Mouse (Mus musculus) forebrain, embryonic 13.5 days (tissue): ENCODE measurements around the gene Camkk1. TPM values are rescaled to one million over a fixed set of nuclear protein-coding genes. Genes with fewer than 3 reads are reported as not detected.

Experiments
- ATAC-seq: fragments of 200-750 bp; cut with Nextera tagmentation; 2 replicates; pipeline ENCODE4 v1.8.0; 2017
- H3K27ac ChIP-seq: fragments of 300-500 bp; sonication (generic); 2 replicates; pipeline ENCODE4 v1.5.1; 2015; ENCODE audit warnings: inconsistent platforms, mild to moderate bottlenecking, moderate library complexity
- H3K27me3 ChIP-seq: fragments of 300-500 bp; sonication (generic); 2 replicates; pipeline ENCODE4 v1.6.1; 2015; ENCODE audit warnings: mild to moderate bottlenecking, inconsistent platforms
- H3K36me3 ChIP-seq: fragments of 300-500 bp; sonication (generic); 2 replicates; pipeline ENCODE4 v1.6.1; 2015; ENCODE audit warnings: mild to moderate bottlenecking, inconsistent platforms; ENCODE audit not compliant: poor library complexity, severe bottlenecking
- H3K4me1 ChIP-seq: fragments of 300-500 bp; sonication (generic); 2 replicates; pipeline ENCODE4 v1.6.1; 2015; ENCODE audit warnings: inconsistent platforms
- H3K4me2 ChIP-seq: fragments of 300-500 bp; sonication (generic); 2 replicates; pipeline ENCODE4 v1.6.1; 2015; ENCODE audit warnings: inconsistent platforms, mild to moderate bottlenecking, moderate library complexity
- H3K4me3 ChIP-seq: fragments of 300-500 bp; sonication (generic); 2 replicates; pipeline ENCODE4 v1.5.1; 2015; ENCODE audit warnings: mild to moderate bottlenecking, inconsistent platforms
- H3K9ac ChIP-seq: fragments of 300-500 bp; sonication (generic); 2 replicates; pipeline ENCODE4 v1.6.1; 2015; ENCODE audit warnings: mild to moderate bottlenecking, inconsistent platforms
- H3K9me3 ChIP-seq: fragments of 300-500 bp; sonication (generic); replicated peaks from 2 replicates; pipeline ENCODE4 v1.6.1; 2016; ENCODE audit warnings: inconsistent platforms
- WGBS: fragments of 180-500 bp; shearing (Covaris S2); methylation state at CpG from one replicate; pipeline ENCODE4 v1.1.7; 2015; 5-methylcytosine and 5-hydroxymethylcytosine counted together
- polyA plus RNA-seq: library from polyadenylated mRNA; unstranded; fragments of >200 nt; fragmentation: Nextera tagmentation; extraction: Ambion mirVana; gene quantifications from 2 replicates; pipeline ENCODE4 v1.2.1, GENCODE M21; 2015

The Camkk1 gene
- polyA plus RNA-seq, 1 experiment from 2014 or later: 10.3 TPM

GRCm38 (mm10) chr11:72997529-72998326 is 21.1 kb upstream of the Camkk1 start:
- no peaks in the 10 kb centered on the region; the same call in 1 of the 2 replicates for H3K27me3 ChIP-seq
- no peak overlapping the region for H3K9ac ChIP-seq
- WGBS: 84% methylated on average over 13 of the region's 13 CpGs
- H3K9me3 ChIP-seq: no peaks in the 10 kb centered on the region
- no peak overlapping the region for H3K4me2 ChIP-seq
- no peaks in the 10 kb centered on the region for H3K4me1 ChIP-seq
- no peak for ATAC-seq
- no peaks in the 10 kb centered on the region for H3K36me3 ChIP-seq
- no peak overlapping the region for H3K27ac ChIP-seq
- no peak overlapping the region for H3K4me3 ChIP-seq

GRCm38 (mm10) chr11:72998771-72999170 is 20.0 kb upstream of the Camkk1 start, which contains the start of gene P2rx1:
TSS of gene P2rx1 (plus strand) at chr11:72999103.
- no peaks in the 10 kb centered on the region for H3K9me3 ChIP-seq
- WGBS: 60% methylated on average over 7 of the region's 8 CpGs
- no peak for ATAC-seq
- no peaks in the 10 kb centered on the region for H3K36me3 ChIP-seq
- H3K9ac ChIP-seq: no peak within 1 kb of the TSS
- H3K4me1 ChIP-seq: no peaks in the 10 kb centered on the region
- H3K27ac ChIP-seq: no peak within 1 kb of the TSS
- H3K27me3 ChIP-seq: no peaks in the 10 kb centered on the region; the same call in none of the 2 replicates
- no peak within 1 kb of the TSS for H3K4me2 ChIP-seq
- no peak within 1 kb of the TSS for H3K4me3 ChIP-seq

- Histone ChIP-seq H3K27ac (no peak overlapping the region), H3K4me3 (no peak overlapping the region), H3K9me3 (no peaks in the 10 kb centered on the region), H3K4me2 (no peak overlapping the region), H3K27me3 (no peaks in the 10 kb centered on the region; the same call in none of the 2 replicates), H3K4me1 (no peaks in the 10 kb centered on the region), H3K9ac (no peak overlapping the region), H3K36me3 (no peaks in the 10 kb centered on the region)
- ATAC-seq: no peak
- 16% methylated on average over 6 of the region's 6 CpGs for WGBS
Observed at GRCm38 (mm10) chr11:73001029-73001428, 17.8 kb upstream of the Camkk1 start.

- Histone ChIP-seq H3K4me2 (no peak overlapping the region), H3K9ac (no peak overlapping the region), H3K27me3 (peaks cover 15% of the 10 kb centered on the region; the same call in 1 of the 2 replicates), H3K4me1 (peaks cover 12% of the 10 kb centered on the region), H3K36me3 (no peaks in the 10 kb centered on the region), H3K9me3 (no peaks in the 10 kb centered on the region), H3K27ac (no peak overlapping the region), H3K4me3 (no peak overlapping the region)
- 0 out of 2 replicates have a peak, but pooled peaks have one; percentile 45 for ATAC-seq
- WGBS: 2% methylated on average over 2 of the region's 2 CpGs
Observed at GRCm38 (mm10) chr11:73006377-73006776, 12.4 kb upstream of the Camkk1 start.

- H3K4me1 ChIP-seq: peaks cover 12% of the 10 kb centered on the region
- H3K36me3 ChIP-seq: no peaks in the 10 kb centered on the region
- no peaks in the 10 kb centered on the region for H3K9me3 ChIP-seq
- H3K9ac ChIP-seq: no peak overlapping the region
- peaks cover 15% of the 10 kb centered on the region; the same call in 1 of the 2 replicates for H3K27me3 ChIP-seq
- no peak overlapping the region for H3K27ac ChIP-seq
- ATAC-seq: no peak
- no peak overlapping the region for H3K4me3 ChIP-seq
- WGBS: 38% methylated on average over 3 of the region's 3 CpGs
- no peak overlapping the region for H3K4me2 ChIP-seq
Observed at GRCm38 (mm10) chr11:73007113-73007512, 11.7 kb upstream of the Camkk1 start.

GRCm38 (mm10) chr11:73007698-73008481 is 10.9 kb upstream of the Camkk1 start:
- Histone ChIP-seq H3K4me2 (no peak overlapping the region), H3K4me3 (no peak overlapping the region), H3K27ac (no peak overlapping the region), H3K9ac (no peak overlapping the region), H3K4me1 (peaks cover 12% of the 10 kb centered on the region), H3K9me3 (no peaks in the 10 kb centered on the region), H3K36me3 (no peaks in the 10 kb centered on the region), H3K27me3 (peaks cover 15% of the 10 kb centered on the region; the same call in 1 of the 2 replicates)
- ATAC-seq: no peak; the same call in 1 of the 2 replicates
- whole genome bisulfite sequencing: 71% methylated on average over 11 of the region's 11 CpGs

- 81% methylated on average over 2 of the region's 2 CpGs for WGBS
- no peak overlapping the region for H3K27ac ChIP-seq
- H3K4me3 ChIP-seq: no peak overlapping the region
- H3K9me3 ChIP-seq: no peaks in the 10 kb centered on the region
- H3K4me1 ChIP-seq: peaks cover 12% of the 10 kb centered on the region
- no peak overlapping the region for H3K4me2 ChIP-seq
- ATAC-seq: no peak
- no peaks in the 10 kb centered on the region for H3K36me3 ChIP-seq
- peaks cover 15% of the 10 kb centered on the region; the same call in 1 of the 2 replicates for H3K27me3 ChIP-seq
- H3K9ac ChIP-seq: no peak overlapping the region
Observed at GRCm38 (mm10) chr11:73008826-73009225, 10.0 kb upstream of the Camkk1 start.

- H3K4me1 ChIP-seq: peaks cover 12% of the 10 kb centered on the region
- no peak for ATAC-seq
- no peak overlapping the region for H3K27ac ChIP-seq
- H3K36me3 ChIP-seq: no peaks in the 10 kb centered on the region
- no peak overlapping the region for H3K4me3 ChIP-seq
- no peaks in the 10 kb centered on the region for H3K9me3 ChIP-seq
- 60% methylated on average over 13 of the region's 13 CpGs for WGBS
- H3K27me3 ChIP-seq: peaks cover 15% of the 10 kb centered on the region; the same call in 1 of the 2 replicates
- no peak overlapping the region for H3K9ac ChIP-seq
- no peak overlapping the region for H3K4me2 ChIP-seq
Observed at GRCm38 (mm10) chr11:73009531-73010274, 9.1 kb upstream of the Camkk1 start.

- no peaks in the 10 kb centered on the region for H3K36me3 ChIP-seq
- H3K4me2 ChIP-seq: no peak overlapping the region
- no peak for ATAC-seq
- WGBS: 68% methylated on average over 5 of the region's 5 CpGs
- H3K4me3 ChIP-seq: no peak overlapping the region
- no peak overlapping the region for H3K27ac ChIP-seq
- H3K9me3 ChIP-seq: no peaks in the 10 kb centered on the region
- H3K9ac ChIP-seq: no peak overlapping the region
- H3K27me3 ChIP-seq: peaks cover 15% of the 10 kb centered on the region
- H3K4me1 ChIP-seq: peaks cover 12% of the 10 kb centered on the region
Observed at GRCm38 (mm10) chr11:73013981-73014380, 4.8 kb upstream of the Camkk1 start.

- Histone ChIP-seq H3K9ac (no peak overlapping the region), H3K27ac (no peak overlapping the region)
Observed at GRCm38 (mm10) chr11:73014831-73015344, 3.9 kb upstream of the Camkk1 start.

GRCm38 (mm10) chr11:73015391-73016102 is 3.3 kb upstream of the Camkk1 start:
- no peaks in the 10 kb centered on the region for H3K36me3 ChIP-seq
- peaks cover 18% of the 10 kb centered on the region for H3K27me3 ChIP-seq
- no peak for ATAC-seq
- H3K9ac ChIP-seq: no peak overlapping the region
- peaks cover 22% of the 10 kb centered on the region for H3K4me1 ChIP-seq
- WGBS: 71% methylated on average over 5 of the region's 5 CpGs
- no peak overlapping the region for H3K4me2 ChIP-seq
- no peak overlapping the region for H3K27ac ChIP-seq
- H3K9me3 ChIP-seq: no peaks in the 10 kb centered on the region
- H3K4me3 ChIP-seq: no peak overlapping the region

More at GRCm38 (mm10) chr11:73014831-73015344, 3.9 kb upstream of the Camkk1 start:
- Histone ChIP-seq H3K4me2 (no peak overlapping the region), H3K27me3 (peaks cover 15% of the 10 kb centered on the region), H3K4me1 (peaks cover 16% of the 10 kb centered on the region), H3K36me3 (no peaks in the 10 kb centered on the region), H3K4me3 (no peak overlapping the region), H3K9me3 (no peaks in the 10 kb centered on the region)
- 79% methylated on average over 4 of the region's 4 CpGs for WGBS
- ATAC-seq: no peak
